Mouse (Mus musculus) neutrophil, adult 5-6 weeks (primary cell): ENCODE data around the gene Tmeff1. TPM values are rescaled to one million over a fixed set of nuclear protein-coding genes. Genes with fewer than 3 reads are reported as not detected.

Experiments
- ATAC-seq: fragments of 151-379, 151-347 bp; 2 replicates; pipeline ENCODE4 v1.8.0; 2017; ENCODE audit warnings: mild to moderate bottlenecking, moderate TSS enrichment; ENCODE audit not compliant: insufficient number of reproducible peaks, poor library complexity, low FRiP score, severe bottlenecking; ENCODE audit errors: extremely low read depth
- total RNA-seq: library from RNA; stranded (forward); fragments of 200-1000 nt; gene quantifications from 2 replicates; pipeline ENCODE4 v1.2.3, GENCODE M21; 2017

The Tmeff1 gene
- total RNA-seq, 1 experiment from 2014 or later = 0.23 TPM

GRCm38 (mm10) chr4:48691793-48692437 is 106.9 kb downstream of the Tmeff1 start:
- no peak for ATAC-seq

- no peak for ATAC-seq
These were observed 107.8 kb downstream of the Tmeff1 start for GRCm38 (mm10) chr4:48692736-48693292.

- no peak for ATAC-seq
These were observed 111.7 kb downstream of the Tmeff1 start for GRCm38 (mm10) chr4:48696706-48697105.

GRCm38 (mm10) chr4:48697302-48697701 is 112.3 kb downstream of the Tmeff1 start:
- ATAC-seq = no peak

Other genes with a start within 250 kb of the Tmeff1 start
- gene Tex10, start 111.7 kb upstream of the Tmeff1 start, total RNA-seq = 48.6 and 58.3 TPM in 2 replicates
- gene Msantd3, start 45.2 kb upstream of the Tmeff1 start, total RNA-seq = 1.8 and 2.7 TPM in 2 replicates
- not detected in 2 replicates for gene Cavin4, start 78.3 kb downstream of the Tmeff1 start, total RNA-seq